ENCODE assay signal across 13 mouse cellular contexts in genomic region chr16:29687987-29688885, GRCm38 (mm10).
DNase-seq lines count a peak whose midpoint lies in the region; ATAC-seq and TF ChIP-seq lines count a peak whose summit lies in the region.
"Had no signal": no experiment of that assay in that cellular context is flagged by ENCODE, and none has a peak within 500 bp of the region (broad histone marks: within the 10 kb centered on the region; RNA-seq: fewer than 3 reads in every experiment).

No protein-coding gene starts in this region.

- 38% methylated on average over 17 of the region's 17 CpGs for WGBS in kidney, embryonic 14.5 days
- WGBS in kidney, adult 2 months = 72% methylated on average over 17 of the region's 17 CpGs
- WGBS in forebrain, embryonic 16.5 days = 31% methylated on average over 17 of the region's 17 CpGs
- 49% methylated on average over 17 of the region's 17 CpGs for WGBS in midbrain, embryonic 13.5 days
- 71% methylated on average over 17 of the region's 17 CpGs for WGBS in stomach, postnatal 0 days

- no peaks in the 10 kb centered on the region for H3K27me3 ChIP-seq in kidney, embryonic 14.5 days (ENCODE audit: control insufficient read depth, insufficient read depth, low read length)
- H3K27me3 ChIP-seq in kidney, adult 2 months (replicated peaks; ENCODE audit: control insufficient read depth, insufficient read depth, low read length) = no peaks in the 10 kb centered on the region
- no peaks in the 10 kb centered on the region for H3K27me3 ChIP-seq in forebrain, embryonic 16.5 days (replicated peaks; ENCODE audit: control insufficient read depth, insufficient read depth, low read length)
- peaks cover 63% of the 10 kb centered on the region for H3K27me3 ChIP-seq in midbrain, embryonic 13.5 days
- no peaks in the 10 kb centered on the region for H3K27me3 ChIP-seq in stomach, postnatal 0 days (ENCODE audit: control insufficient read depth, insufficient read depth, low read length)
- H3K27me3 ChIP-seq: embryonic facial prominence, embryonic 13.5 days; liver, embryonic 15.5 days had no signal

- H3K9ac ChIP-seq in kidney, embryonic 14.5 days (ENCODE audit: low read depth, low read length) = no peak overlapping the region
- H3K9ac ChIP-seq in forebrain, embryonic 16.5 days (replicated peaks; ENCODE audit: low read depth, low read length) = no peak overlapping the region
- no peak overlapping the region for H3K9ac ChIP-seq in midbrain, embryonic 13.5 days (replicated peaks)
- H3K9ac ChIP-seq in stomach, postnatal 0 days (ENCODE audit: low read length) = no peak overlapping the region
- H3K9ac ChIP-seq: embryonic facial prominence, embryonic 13.5 days; kidney, embryonic 15.5 days; liver, embryonic 15.5 days had no signal

- TF ChIP-seq EP300 in stomach, postnatal 0 days (optimal IDR thresholded peaks at IDR 0.05) = no peak

- peak; percentile 24; the same call in 1 of the 2 replicates for ATAC-seq in kidney, embryonic 14.5 days (ENCODE audit: low FRiP score, low TSS enrichment)
- ATAC-seq in forebrain, embryonic 16.5 days = peak; percentile 21; the same call in 1 of the 2 replicates
- ATAC-seq in midbrain, embryonic 13.5 days = peak; percentile 56
- peak; percentile 26; the same call in 1 of the 2 replicates for ATAC-seq in stomach, postnatal 0 days (ENCODE audit: low FRiP score, low TSS enrichment)

- no peaks in the 10 kb centered on the region for H3K9me3 ChIP-seq in kidney, embryonic 14.5 days (ENCODE audit: control insufficient read depth, low read length)
- no peaks in the 10 kb centered on the region for H3K9me3 ChIP-seq in forebrain, embryonic 16.5 days (ENCODE audit: control insufficient read depth, low read length)
- no peaks in the 10 kb centered on the region for H3K9me3 ChIP-seq in midbrain, embryonic 13.5 days
- no peaks in the 10 kb centered on the region for H3K9me3 ChIP-seq in stomach, postnatal 0 days (ENCODE audit: control insufficient read depth, low read length)
- H3K9me3 ChIP-seq: embryonic facial prominence, embryonic 13.5 days; kidney, embryonic 15.5 days; liver, embryonic 15.5 days had no signal

- peaks cover 7% of the 10 kb centered on the region for H3K4me1 ChIP-seq in kidney, embryonic 14.5 days (ENCODE audit: control insufficient read depth, insufficient read depth, low read length)
- no peaks in the 10 kb centered on the region for H3K4me1 ChIP-seq in kidney, adult 2 months (ENCODE audit: control insufficient read depth, insufficient read depth, low read length)
- H3K4me1 ChIP-seq in forebrain, embryonic 16.5 days (replicated peaks; ENCODE audit: control insufficient read depth, insufficient read depth, low read length) = peaks cover 19% of the 10 kb centered on the region
- peaks cover 24% of the 10 kb centered on the region for H3K4me1 ChIP-seq in midbrain, embryonic 13.5 days (replicated peaks)
- H3K4me1 ChIP-seq in stomach, postnatal 0 days (replicated peaks; ENCODE audit: control insufficient read depth, insufficient read depth) = no peaks in the 10 kb centered on the region
- H3K4me1 ChIP-seq: liver, embryonic 15.5 days had no signal

- no peak overlapping the region for H3K4me2 ChIP-seq in kidney, embryonic 14.5 days (replicated peaks; ENCODE audit: low read depth, low read length)
- H3K4me2 ChIP-seq in forebrain, embryonic 16.5 days (ENCODE audit: low read length) = no peak overlapping the region
- no peak overlapping the region for H3K4me2 ChIP-seq in midbrain, embryonic 13.5 days (replicated peaks)
- H3K4me2 ChIP-seq in stomach, postnatal 0 days (replicated peaks; ENCODE audit: low read depth) = no peak overlapping the region
- H3K4me2 ChIP-seq: embryonic facial prominence, embryonic 13.5 days; kidney, embryonic 15.5 days; liver, embryonic 15.5 days had no signal

- no peak for DNase-seq in kidney, adult 2 months
- no peak for DNase-seq in stomach, postnatal 0 days (ENCODE audit: low spot score)
- no peak for DNase-seq in layer of hippocampus, postnatal 25 days (ENCODE audit: extremely low spot score in 1 of 2, low spot score in 1 of 2)
- DNase-seq in layer of hippocampus, adult 8-10 months (ENCODE audit: low spot score in 2 of 2) = no peak
- DNase-seq: cerebellum, adult 9-10 months; heart, adult 18-20 months; lung, postnatal 36 days had no signal

- no peak for TF ChIP-seq POLR2A in kidney, adult 2 months (IDR thresholded peaks at IDR 0.05; ENCODE audit: low read depth, low read length)

- no peak for TF ChIP-seq CTCF in kidney, adult 2 months (conservative IDR thresholded peaks at IDR 0.05; ENCODE audit: insufficient read depth, insufficient read length, low read depth, low read length)
- TF ChIP-seq CTCF in stomach, postnatal 0 days (IDR thresholded peaks at IDR 0.05; ENCODE audit: low read depth) = no peak

- H3K27ac ChIP-seq in kidney, embryonic 14.5 days (ENCODE audit: low read depth, low read length) = no peak overlapping the region
- H3K27ac ChIP-seq in kidney, adult 2 months (ENCODE audit: insufficient read depth, low read depth, low read length) = no peak overlapping the region
- no peak overlapping the region for H3K27ac ChIP-seq in forebrain, embryonic 16.5 days (ENCODE audit: low read length)
- peak overlapping the region; percentile 45; the same call in 1 of the 2 replicates for H3K27ac ChIP-seq in midbrain, embryonic 13.5 days
- H3K27ac ChIP-seq in stomach, postnatal 0 days (replicated peaks) = no peak overlapping the region
- H3K27ac ChIP-seq: embryonic facial prominence, embryonic 13.5 days; kidney, embryonic 15.5 days; liver, embryonic 15.5 days had no signal

- H3K36me3 ChIP-seq in kidney, embryonic 14.5 days (ENCODE audit: control insufficient read depth, insufficient read depth, low read length) = no peaks in the 10 kb centered on the region
- H3K36me3 ChIP-seq in kidney, adult 2 months (ENCODE audit: control insufficient read depth, insufficient read depth, low read length) = no peaks in the 10 kb centered on the region
- H3K36me3 ChIP-seq in forebrain, embryonic 16.5 days (ENCODE audit: control insufficient read depth, insufficient read depth) = no peaks in the 10 kb centered on the region
- no peaks in the 10 kb centered on the region for H3K36me3 ChIP-seq in midbrain, embryonic 13.5 days
- H3K36me3 ChIP-seq in stomach, postnatal 0 days (ENCODE audit: control insufficient read depth, insufficient read depth, low read length) = no peaks in the 10 kb centered on the region
- H3K36me3 ChIP-seq: embryonic facial prominence, embryonic 13.5 days; kidney, embryonic 15.5 days; liver, embryonic 15.5 days had no signal

- H3K4me3 ChIP-seq in kidney, embryonic 14.5 days (ENCODE audit: low read length) = no peak overlapping the region
- no peak overlapping the region for H3K4me3 ChIP-seq in kidney, adult 2 months (ENCODE audit: insufficient read depth, low read depth, low read length)
- H3K4me3 ChIP-seq in forebrain, embryonic 16.5 days (replicated peaks; ENCODE audit: low read length) = no peak overlapping the region
- H3K4me3 ChIP-seq in midbrain, embryonic 13.5 days (replicated peaks) = no peak overlapping the region
- H3K4me3 ChIP-seq in stomach, postnatal 0 days (ENCODE audit: low read depth, low read length) = no peak overlapping the region
- H3K4me3 ChIP-seq: embryonic facial prominence, embryonic 13.5 days; kidney, embryonic 15.5 days; liver, embryonic 15.5 days had no signal
